Mouse (Mus musculus): Measurements from ENCODE around the gene Efcab11.

GRCm38 (mm10) chr12:99858664-99859063, 25.6 kb downstream of the Efcab11 start:
- TF ChIP-seq CTCF (IDR thresholded peaks at IDR 0.05; ENCODE audit: extremely low read depth, insufficient read length, insufficient replicate concordance, low read depth, low read length), result no peak
- TF ChIP-seq POLR2A (IDR thresholded peaks at IDR 0.05; ENCODE audit: low read depth, low read length), result no peak

Data from small intestine, adult 2 months (tissue).